Mouse (Mus musculus) liver (tissue): ENCODE results near the gene Bmper.

Experiments
- DNase-seq: peaks from one replicate; pipeline ENCODE4 v3.0.0-alpha.2; 2020; ENCODE audit warnings: mixed read lengths

Bmper gene

DNA sequence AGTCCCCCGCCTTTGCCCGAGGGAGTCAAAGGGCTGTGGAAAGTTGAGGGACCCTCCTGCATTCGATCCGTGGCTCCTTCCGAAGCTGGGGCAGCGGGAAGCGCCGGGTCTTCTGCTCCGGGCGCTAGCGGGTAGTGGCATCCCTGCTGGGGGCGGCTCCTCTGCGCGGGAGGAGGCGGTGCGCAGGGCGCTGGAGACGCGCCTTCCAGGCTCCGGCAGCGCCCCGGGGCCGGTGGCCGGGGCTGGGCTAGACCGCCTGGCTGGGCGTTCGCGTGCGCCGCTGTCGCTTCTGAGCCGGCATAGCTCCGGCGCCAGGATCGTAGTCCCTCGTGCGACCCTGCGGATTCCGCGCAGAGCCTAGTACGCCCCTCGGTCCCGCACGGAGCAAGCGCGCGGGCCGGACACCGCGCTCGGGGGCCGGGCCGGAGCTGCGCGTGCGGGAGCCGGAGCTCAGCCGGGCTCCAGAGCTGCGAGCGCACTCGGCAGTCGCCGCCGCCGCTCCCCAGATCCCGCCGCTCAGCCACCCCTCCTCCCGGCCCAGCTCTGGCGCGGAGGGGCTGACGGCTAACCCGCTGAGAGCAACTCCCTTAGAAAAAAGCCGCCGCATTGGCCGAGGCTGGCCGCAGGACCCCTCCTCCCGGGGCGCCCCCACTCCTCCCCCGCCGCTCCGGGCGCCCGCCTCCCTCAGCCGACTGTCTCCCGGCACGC lies at the start of gene Bmper:
TSS of gene Bmper (plus strand) at position 236 of the 708 bp plus-strand sequence.
- DNase-seq, result peak; percentile 54

DNA sequence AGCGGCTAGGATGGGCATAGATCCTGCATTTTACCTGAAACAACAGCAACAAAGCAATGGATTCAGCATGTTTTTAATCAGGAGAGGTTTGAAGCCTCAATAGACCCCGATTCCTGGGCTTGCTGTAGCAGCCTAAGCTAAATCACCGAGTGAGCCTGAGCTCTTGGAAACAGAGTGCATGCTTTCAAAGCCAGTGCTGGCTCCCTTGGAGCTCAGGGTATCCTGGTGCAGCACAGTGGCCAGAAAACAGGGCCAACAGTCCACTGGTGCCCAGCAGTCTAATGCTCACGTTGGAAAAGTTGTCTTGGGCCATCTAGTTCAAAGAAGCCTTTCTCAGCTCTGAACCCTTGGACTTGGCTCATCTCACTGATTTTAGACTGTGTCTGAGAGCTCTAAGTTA lies 45.4 kb upstream of the Bmper start:
- DNase-seq, result no peak

DNA sequence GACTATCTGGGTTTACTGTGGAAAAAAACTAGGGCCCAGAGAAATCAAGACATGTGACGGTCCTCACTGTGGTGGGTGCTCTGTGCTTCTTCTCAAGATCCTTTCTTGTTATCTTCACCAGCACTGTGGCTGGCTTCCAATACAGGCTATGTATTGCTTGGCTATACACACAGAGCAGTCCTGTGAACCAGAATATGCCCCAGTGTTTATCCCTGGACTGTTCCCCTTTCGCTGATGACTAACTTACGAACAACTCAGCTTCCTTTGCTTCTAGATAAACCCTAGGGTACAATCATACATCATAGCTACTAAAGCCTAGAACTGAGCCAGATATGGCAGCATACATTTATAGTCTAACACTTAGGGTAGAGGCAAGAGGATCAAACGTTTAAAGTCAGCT lies 35.7 kb upstream of the Bmper start:
- DNase-seq, result no peak

DNA sequence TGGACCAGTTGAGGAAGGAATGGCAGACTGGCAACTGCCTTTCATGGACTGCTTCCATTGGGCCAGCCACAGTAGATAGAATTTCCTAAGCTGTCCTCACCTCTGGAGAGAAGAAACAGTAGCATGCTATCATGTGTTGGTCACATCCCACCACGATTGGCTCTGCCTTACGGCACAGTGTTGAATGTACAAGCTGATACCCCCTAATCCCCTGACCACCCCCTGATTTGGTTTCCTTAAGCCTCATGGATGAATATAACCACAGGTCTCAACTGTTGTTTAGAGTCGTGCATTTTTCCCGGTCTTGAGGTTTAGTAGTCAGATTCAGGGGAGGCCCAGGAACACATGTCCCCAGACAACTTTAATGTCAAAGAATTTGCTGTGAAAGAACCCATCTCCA lies 34.7 kb upstream of the Bmper start:
- no peak for DNase-seq

DNA sequence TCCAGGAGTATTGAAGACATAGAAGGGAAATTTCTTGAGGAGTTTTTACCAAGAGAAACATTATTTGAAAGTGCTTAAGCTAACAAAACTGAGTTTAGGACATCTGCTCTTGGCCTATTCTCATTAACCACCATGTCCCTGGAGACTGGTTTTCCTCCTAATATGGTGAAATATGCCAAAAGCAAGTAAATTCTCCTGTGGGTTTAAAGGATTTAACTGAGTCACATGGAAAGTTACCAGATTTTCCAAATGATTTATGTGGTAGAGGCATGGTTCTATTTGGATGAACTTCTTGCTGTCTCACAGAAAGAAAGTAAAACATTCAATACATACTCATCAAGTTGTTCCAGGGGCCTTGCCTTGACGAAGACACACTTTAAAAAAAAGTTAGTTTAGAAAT lies 31.9 kb upstream of the Bmper start:
- DNase-seq, result no peak

DNA sequence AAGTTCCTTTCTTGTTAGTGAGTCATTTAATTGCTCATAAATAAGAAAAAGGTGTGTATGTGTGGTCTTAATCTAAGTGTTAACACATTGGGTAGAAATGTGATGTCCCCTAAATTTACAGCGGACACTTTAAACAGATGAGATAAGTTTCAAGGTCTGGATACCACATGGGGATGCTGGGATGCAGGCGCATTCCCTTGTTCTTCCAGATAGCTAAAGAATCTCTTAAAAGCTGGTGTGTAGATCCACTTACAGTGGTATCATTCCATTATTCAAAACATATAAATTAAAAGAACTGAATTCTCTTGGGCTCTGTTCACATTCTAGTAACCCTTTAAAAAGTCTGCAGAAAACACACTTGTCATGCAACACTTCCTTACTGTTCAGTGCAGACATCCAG lies 31.4 kb upstream of the Bmper start:
- DNase-seq, result no peak

DNA sequence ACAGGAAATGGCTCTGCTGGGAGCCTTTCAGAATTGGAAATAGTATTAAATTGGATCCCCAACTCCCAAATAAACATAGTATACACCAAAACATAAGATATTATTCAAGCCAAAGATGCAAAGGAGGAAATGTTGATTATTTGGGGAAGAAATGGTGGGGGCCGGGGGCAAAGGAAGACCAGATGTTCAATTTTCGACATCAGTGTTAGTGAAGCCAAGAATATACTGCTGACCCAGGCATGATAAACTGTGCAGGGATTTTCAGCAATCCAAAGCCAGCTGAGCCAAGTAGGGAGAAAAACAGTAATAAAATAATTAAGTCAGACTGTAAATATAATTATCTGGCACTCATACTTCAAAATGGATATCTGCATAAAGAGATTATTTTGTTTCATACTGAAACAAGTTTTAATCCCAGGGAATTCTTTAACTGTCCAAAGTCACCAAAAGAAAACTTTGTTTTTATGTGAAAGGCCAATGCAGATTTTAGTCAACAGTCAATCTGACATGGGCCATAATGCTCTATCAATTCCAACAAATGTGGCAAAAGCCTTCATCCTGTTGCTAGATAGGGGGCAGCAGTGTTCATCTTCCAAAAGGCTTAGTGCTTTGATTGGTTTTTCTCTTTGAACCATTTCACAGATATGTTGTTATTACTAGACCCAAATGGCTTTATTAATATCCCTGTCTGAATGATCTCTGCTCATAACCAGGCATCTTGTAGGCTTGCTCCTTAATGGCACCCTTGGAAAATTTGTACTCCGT lies 30.1 kb upstream of the Bmper start:
- DNase-seq, result no peak

DNA sequence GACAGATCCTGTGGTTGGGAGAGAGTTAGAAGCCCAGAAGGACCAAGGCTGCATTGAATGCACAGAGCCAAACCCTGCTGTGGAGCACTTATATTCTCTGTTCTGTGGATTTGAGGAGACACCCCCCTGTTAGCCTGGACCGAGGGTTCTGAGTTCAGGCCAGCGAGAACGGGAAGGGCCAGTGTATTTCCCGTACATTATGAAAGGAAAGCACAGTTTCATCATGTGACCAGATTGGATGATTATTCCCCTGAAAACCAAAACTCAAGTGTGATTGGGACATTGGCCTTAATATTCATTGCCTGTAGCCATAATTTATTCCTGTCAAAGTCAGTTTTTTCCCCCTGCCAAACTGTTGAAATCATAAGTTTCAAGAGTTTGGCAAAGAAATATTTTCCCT lies 23.9 kb upstream of the Bmper start:
- DNase-seq, result no peak

DNA sequence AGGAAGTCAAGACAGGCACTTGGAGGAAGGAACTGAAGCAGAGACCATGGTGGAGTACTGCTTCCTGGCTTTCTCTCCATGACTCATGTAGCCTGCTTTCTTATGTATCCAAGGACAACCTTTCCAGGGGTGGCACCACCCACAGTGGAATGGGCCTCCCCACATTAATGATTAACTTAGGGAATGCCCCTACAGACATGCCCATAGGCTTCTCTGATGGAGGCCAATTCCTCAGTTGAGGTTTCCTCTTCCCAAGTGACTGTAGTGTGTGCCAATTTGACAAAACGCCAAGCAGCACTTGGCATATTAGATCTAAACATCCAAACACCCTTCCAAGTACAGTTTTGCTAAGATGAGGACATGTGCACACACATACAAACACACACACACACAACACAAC lies 23.0 kb upstream of the Bmper start:
- no peak for DNase-seq

DNA sequence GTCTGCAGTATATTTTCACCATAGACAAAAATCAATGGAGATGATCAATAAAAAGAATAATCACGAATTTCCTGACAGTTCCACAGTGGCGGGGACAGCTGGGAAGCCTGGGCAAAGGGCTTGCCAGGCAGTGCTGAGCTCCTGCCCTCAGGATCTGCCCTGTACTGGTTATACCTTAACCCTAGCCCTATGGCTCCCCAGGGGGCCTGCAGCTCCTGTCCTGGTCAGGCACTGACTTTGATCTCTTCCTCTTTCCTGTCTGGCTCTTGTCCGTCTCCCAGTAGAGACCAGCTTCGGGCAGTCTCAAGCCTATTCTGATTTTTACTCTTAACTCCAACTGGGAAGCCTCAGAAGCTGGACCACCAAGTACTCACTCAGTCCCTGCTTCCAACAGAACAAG lies 22.0 kb upstream of the Bmper start:
- DNase-seq, result no peak

DNA sequence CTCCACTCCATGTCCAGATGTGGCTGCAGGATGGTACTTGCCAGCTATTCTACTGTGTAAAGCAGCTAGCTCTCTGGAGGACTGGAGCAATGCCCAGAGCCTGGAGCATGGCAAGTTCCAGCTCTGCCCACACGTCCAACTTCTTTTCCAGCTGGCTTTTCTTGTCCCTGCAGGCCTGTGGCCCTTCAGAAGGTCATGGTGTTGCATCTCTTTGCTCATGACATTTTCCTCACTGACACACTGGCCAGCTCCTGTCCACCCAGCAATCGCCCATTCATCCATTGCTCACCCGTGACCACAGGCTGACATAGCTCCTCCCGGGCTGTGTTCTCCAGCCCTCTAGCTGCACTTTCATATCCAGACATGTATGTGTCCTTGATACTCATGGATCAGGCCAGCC lies 20.4 kb upstream of the Bmper start:
- no peak for DNase-seq

DNA sequence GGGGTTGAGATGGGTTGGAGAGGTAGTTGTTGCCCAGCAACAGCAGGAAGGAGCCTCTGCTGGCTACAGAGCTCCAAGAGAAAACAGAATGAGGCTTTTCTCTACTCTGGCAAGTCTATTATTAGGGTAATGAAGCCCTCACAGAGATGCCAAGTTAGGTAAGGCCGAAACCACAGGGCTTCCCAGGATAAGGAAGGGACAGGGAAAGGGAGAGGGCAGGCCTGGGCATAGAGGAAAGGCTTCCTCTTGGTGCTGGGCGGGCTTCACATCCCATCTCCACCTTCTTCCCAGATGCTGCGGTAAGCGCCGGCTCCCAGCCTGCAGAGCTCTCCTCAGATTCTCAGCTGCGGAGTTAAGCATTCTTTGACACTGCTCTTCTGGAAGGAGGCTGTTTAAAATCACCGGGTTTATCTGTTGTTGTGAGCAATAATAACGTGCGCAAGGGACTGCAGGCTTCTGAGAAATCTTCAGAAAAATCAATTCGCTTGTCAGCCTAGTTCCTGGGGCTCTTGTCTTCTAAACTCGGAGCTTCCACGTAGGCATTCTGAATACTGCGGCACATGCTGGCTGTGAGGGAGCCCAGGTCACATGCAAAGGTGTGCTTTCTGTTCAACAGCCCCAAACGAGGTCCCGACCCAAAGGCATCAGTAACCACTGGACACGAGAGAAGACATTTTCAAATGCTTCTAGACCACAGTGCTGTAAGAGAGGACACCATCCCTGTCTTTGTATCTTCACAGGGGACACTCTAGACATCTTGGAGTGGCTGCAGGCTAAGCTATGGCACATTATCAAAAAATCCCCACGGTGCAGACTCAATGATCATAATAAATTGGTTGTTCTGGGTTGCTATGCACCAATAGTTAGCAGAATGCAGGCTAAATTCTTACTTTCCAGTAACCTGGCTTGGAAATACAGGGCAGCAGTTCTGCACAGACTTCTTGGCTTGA lies 18.3 kb upstream of the Bmper start:
- DNase-seq, result no peak

DNA sequence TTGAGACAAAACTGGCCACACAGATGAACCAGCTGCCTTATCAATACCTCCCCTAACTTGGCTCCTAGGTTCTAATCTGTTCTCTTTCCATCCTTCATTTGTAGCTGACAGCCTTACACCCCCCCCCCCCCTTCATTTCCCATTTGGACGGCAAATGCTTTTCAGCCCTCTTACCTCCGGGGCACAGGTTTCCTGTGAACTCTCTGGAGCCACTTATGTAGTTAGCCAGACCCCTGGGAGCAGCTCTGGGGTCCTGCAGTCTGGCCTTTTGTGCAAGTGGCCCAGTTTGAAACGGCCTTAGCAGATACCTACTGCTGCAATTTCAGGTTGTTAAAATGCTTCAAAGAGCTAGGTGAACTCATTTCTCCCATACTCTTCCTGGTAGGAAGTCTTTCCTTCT lies 17.6 kb upstream of the Bmper start:
- DNase-seq, result no peak

DNA sequence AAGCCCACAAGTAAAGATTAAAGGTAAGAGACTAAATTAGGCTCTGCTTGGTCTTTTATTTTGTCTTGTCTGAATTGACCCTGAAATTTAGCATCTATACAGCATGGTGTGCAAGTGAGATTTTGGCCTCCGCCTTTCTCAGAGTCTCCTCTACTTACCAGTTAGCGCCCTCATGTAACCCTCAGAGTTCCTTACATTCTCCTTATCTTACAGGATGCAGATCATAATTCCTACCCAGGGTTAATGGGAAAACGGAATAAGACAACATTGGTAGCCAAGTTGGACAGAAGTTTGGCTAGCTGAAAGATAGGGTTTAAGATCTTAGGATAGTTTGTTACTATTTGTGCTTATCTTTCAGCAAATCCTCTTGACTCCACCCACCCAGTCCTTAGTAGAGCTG lies 17.1 kb upstream of the Bmper start:
- DNase-seq, result no peak

DNA sequence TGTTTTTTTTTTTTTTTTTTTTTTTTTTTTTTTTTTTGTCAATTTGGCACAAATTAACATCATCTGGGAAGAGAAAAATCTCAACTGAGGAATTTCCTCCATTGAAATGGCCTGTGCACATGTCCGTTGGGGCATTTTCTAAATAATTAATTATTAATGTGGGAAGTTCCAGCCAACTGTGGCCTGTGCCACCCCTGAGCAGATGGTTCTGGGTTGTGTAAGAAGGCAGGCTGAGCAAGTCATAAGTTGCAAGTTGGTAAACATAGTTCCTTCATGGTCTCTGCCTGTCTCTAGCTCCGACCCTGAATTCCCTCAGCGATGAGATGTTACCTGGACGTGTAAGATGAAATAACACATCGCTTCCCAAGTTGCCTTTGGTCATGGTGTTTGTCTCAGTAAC lies 16.7 kb upstream of the Bmper start:
- DNase-seq, result no peak

DNA sequence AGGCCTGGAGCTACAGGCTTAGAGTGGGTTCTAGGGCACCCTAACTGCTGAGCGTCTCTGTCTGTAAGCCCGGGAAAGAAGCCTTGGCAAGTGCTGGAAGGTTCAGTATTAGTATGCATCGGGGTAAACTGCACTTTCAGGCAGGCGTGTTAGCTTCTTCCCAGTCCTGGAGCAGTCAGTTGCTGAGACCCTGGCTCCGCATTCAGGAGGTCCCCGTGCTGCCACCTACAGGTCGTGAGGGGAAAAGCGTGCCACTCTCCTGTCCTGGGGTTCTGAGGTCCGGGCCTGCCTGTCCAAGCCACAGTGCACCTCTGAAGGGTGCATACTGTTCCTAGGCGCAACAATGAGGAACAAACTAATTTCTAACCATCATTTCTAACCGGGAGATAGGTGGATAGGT lies 10.6 kb upstream of the Bmper start:
- peak; percentile 56 for DNase-seq

DNA sequence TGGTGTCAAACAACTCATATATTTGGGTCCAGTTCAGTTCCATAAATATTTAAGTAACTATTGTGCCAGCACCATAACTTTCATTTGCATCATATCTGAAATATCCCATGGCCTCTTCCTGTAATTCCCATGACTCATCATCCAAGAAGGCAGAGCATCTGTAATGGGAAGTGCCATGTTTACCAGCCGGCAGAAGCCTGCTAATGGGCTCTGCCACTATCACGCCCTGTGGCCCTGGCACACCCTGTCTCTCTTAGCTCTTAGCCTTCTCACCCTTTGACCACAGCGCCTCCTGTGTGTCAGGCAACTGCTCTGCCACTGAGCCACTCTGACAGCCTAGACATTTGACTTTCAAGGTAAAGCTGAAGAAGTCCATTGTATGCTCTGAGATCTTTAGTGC lies 3.1 kb upstream of the Bmper start:
- DNase-seq, result no peak

DNA sequence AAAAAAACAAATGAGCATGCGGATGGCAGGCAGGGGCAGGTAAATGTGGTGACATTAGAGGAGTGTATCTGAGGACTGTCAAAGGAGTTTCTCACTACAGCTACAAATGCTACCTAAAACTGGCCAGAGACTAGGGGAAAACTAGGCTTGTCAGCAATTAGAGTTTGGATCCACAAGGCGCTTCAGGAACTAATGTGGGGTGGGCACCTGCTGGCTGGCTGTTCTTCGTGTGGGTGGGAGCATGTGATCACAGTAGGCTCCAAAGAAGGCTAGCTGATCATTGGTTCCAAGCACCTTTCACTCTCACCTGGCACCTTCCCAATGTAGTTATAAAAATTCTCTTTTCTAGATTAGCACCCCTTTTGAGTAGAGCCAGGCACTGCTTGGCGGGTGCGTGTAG lies 900 bp upstream of the Bmper start:
- no peak for DNase-seq

DNA sequence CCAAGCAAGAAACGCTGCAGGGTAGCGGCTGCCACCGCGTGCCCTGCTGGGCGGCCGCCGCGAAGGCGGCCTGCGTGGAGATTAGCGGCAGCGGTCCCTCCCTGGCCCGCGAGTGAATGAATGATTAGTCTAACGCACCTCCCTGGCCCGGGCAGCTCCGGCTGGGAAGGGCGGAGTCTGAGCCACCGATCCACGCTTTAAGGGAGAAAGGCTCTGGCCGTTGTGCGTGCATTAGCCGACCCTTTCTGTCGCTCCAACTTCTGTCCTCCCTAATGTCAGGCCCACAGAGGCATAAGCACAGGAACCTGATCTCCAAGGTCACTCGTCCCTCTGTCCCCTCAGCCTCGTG lies 410 bp upstream of the Bmper start:
- peak; percentile 23 for DNase-seq

DNA sequence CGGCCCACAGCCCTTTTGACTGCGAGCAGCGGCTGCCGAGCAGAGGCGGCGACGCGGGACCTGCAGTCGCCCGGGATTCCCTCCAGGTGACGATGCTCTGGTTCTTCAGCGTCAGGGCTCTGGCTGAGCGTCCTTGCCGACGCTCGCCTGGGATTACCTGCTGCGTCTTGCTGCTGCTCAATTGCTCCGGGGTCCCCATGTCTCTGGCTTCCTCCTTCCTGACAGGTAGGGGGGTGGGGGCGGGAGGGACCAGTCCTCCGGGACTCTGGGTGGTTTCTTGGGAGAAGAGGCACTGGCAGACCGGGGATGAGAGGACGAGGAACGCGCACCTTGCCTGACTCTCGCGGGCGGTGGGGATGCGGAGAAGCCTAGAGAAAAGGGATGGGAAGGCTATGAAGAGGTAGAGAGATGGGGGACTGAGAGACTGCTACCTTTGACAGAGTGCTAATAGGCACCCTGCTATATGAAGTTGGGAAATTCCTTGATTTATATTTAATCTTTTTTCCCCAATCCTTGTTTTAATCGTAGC lies 737 bp downstream of the Bmper start:
- no peak for DNase-seq

DNA sequence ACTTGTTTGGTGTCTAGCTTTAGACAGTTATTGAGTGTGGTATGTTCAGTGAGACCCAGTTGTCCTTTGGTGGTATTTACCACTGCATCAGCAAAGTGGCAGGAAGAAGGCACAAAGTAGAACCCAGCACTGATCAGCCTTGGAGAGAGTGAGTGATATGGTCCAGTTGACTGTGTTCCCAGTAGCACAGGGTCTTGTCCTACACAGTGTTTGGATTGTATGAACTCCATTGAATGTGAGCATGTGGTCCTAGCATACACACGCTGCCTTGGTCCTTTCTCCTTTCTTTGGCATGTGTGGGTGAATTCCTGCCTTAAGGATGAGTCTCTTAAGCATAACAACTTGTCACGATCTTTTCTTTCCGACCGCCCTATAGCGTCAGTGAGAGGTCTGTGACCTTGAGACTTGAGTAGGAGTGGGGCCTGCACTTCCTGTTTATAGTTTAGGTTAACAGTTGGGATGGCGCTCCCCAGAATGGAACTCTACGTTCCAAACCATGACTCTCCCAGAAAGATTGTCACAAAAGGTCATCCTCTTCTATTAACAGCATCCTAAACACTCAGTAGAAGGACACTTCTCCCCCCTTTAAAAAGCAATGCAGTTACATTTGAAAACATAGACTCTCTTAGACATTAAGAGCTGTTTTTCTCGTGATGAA lies 10.7 kb downstream of the Bmper start:
- DNase-seq, result no peak

DNA sequence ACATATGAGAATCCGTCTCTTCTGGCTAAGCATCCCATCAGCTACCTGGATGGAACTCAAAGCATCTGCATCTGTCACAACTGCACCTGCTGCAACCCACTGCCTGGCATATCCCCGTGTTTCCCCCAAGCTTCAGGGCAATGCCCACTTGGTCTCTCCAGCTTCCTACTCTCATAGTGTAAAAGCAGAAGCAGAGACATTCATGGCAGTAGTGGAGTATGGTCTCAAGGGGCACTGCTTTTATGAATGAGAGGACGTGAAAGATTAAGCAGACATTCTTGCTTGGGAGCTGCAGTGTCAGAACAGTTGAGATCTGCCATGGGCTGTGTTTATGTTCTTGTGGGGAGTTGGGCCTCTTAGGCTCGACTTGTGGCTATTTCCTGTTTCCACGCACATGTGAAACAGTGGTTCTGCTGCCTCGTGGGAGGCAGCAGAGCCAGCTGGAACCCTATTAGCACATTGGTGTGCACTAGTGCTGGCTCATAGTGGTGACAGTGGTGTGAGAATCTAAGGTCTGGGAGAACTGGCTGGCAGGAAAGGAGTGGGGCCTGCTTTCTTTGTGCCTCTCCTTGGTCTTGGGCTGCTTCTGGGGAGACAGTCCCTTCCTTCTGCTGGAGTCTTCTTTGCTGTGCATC lies 12.6 kb downstream of the Bmper start:
- no peak for DNase-seq
